Mouse (Mus musculus): ENCODE results near the gene Plekho1. TPM values are rescaled to one million over a fixed set of nuclear protein-coding genes. Genes with fewer than 3 reads are reported as not detected.
A peak's percentile ranks its signal among the peaks of the same experiment; 100 is the strongest.

The Plekho1 gene
- polyA plus RNA-seq, 1 experiment from 2014 or later: 26.1 TPM

GRCm38 (mm10) chr3:96017461-96017860 is 21.7 kb upstream of the Plekho1 start:
- no peak overlapping the region for H3K4me3 ChIP-seq (ENCODE audit: low read depth, low read length)
- DNase-seq (ENCODE audit: low spot score): no peak
- no peaks in the 10 kb centered on the region for H3K36me3 ChIP-seq (ENCODE audit: control insufficient read depth, insufficient read depth, low read length)
- ATAC-seq (ENCODE audit: low FRiP score, low TSS enrichment): peak; percentile 79
- H3K27me3 ChIP-seq (ENCODE audit: control insufficient read depth, insufficient read depth, low read length): no peaks in the 10 kb centered on the region
- WGBS: 55% methylated on average over 5 of the region's 5 CpGs
- H3K9ac ChIP-seq (ENCODE audit: low read length): no peak overlapping the region
- no peak for TF ChIP-seq EP300 (optimal IDR thresholded peaks at IDR 0.05)
- no peak for TF ChIP-seq CTCF (IDR thresholded peaks at IDR 0.05; ENCODE audit: low read depth)
- H3K9me3 ChIP-seq (ENCODE audit: control insufficient read depth, low read length): no peaks in the 10 kb centered on the region
- no peak overlapping the region for H3K27ac ChIP-seq (replicated peaks)
- no peaks in the 10 kb centered on the region for H3K4me1 ChIP-seq (replicated peaks; ENCODE audit: control insufficient read depth, insufficient read depth)
- H3K4me2 ChIP-seq (replicated peaks; ENCODE audit: low read depth): no peak overlapping the region

- Histone ChIP-seq H3K27me3 (ENCODE audit: control insufficient read depth, insufficient read depth, low read length) (no peaks in the 10 kb centered on the region), H3K36me3 (ENCODE audit: control insufficient read depth, insufficient read depth, low read length) (no peaks in the 10 kb centered on the region), H3K4me2 (replicated peaks; ENCODE audit: low read depth) (no peak overlapping the region), H3K4me1 (replicated peaks; ENCODE audit: control insufficient read depth, insufficient read depth) (no peaks in the 10 kb centered on the region), H3K27ac (replicated peaks) (no peak overlapping the region), H3K9ac (ENCODE audit: low read length) (no peak overlapping the region), H3K4me3 (ENCODE audit: low read depth, low read length) (no peak overlapping the region), H3K9me3 (ENCODE audit: control insufficient read depth, low read length) (no peaks in the 10 kb centered on the region)
- ATAC-seq (ENCODE audit: low FRiP score, low TSS enrichment) (peak; percentile 55; the same call in 1 of the 2 replicates), DNase-seq (ENCODE audit: low spot score) (no peak)
- 85% methylated on average over 2 of the region's 2 CpGs for WGBS
- no peak for TF ChIP-seq CTCF (IDR thresholded peaks at IDR 0.05; ENCODE audit: low read depth)
Measured at GRCm38 (mm10) chr3:96016257-96016889, 20.6 kb upstream of the Plekho1 start.

GRCm38 (mm10) chr3:96015681-96016080 is 19.9 kb upstream of the Plekho1 start:
- Histone ChIP-seq H3K4me2 (replicated peaks; ENCODE audit: low read depth) (no peak overlapping the region), H3K27ac (replicated peaks) (no peak overlapping the region), H3K9me3 (ENCODE audit: control insufficient read depth, low read length) (no peaks in the 10 kb centered on the region), H3K27me3 (ENCODE audit: control insufficient read depth, insufficient read depth, low read length) (no peaks in the 10 kb centered on the region), H3K36me3 (ENCODE audit: control insufficient read depth, insufficient read depth, low read length) (no peaks in the 10 kb centered on the region), H3K4me1 (replicated peaks; ENCODE audit: control insufficient read depth, insufficient read depth) (no peaks in the 10 kb centered on the region), H3K4me3 (ENCODE audit: low read depth, low read length) (no peak overlapping the region), H3K9ac (ENCODE audit: low read length) (no peak overlapping the region)
- DNase-seq (ENCODE audit: low spot score) (peak; percentile 28), ATAC-seq (ENCODE audit: low FRiP score, low TSS enrichment) (no peak)
- 61% methylated on average over 2 of the region's 2 CpGs for WGBS
- TF ChIP-seq CTCF (IDR thresholded peaks at IDR 0.05; ENCODE audit: low read depth) (no peak), EP300 (optimal IDR thresholded peaks at IDR 0.05) (no peak)

DNA sequence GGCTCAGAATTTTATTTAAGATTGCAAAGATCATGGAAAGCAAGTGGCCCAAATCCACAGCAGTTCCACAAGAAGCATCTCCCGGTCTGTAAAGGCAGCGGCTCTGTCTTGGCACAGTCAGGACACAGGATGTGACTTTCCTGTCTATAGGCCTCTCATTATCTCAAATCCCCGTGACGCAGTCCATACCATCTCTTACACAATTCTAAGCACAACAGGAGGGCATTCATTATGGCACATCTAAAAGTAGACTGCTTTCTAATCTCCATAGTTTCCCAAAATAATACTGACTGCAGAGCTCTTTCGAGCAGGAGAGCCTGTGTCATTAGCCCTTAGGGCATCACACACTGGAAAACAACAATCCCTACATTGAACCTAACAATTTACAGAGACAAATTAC is 17.0 kb upstream of the Plekho1 start:
- no peak for ATAC-seq (ENCODE audit: low FRiP score, low TSS enrichment)
- Histone ChIP-seq H3K4me2 (replicated peaks; ENCODE audit: low read depth) (no peak overlapping the region), H3K9ac (ENCODE audit: low read length) (no peak overlapping the region), H3K27me3 (ENCODE audit: control insufficient read depth, insufficient read depth, low read length) (no peaks in the 10 kb centered on the region), H3K27ac (replicated peaks) (no peak overlapping the region), H3K36me3 (ENCODE audit: control insufficient read depth, insufficient read depth, low read length) (no peaks in the 10 kb centered on the region), H3K9me3 (ENCODE audit: control insufficient read depth, low read length) (no peaks in the 10 kb centered on the region), H3K4me1 (replicated peaks; ENCODE audit: control insufficient read depth, insufficient read depth) (no peaks in the 10 kb centered on the region), H3K4me3 (ENCODE audit: low read depth, low read length) (no peak overlapping the region)
- WGBS: 63% methylated on average over 5 of the region's 5 CpGs
- no peak for TF ChIP-seq CTCF (IDR thresholded peaks at IDR 0.05; ENCODE audit: low read depth)
- no peak for DNase-seq (ENCODE audit: low spot score)

DNA sequence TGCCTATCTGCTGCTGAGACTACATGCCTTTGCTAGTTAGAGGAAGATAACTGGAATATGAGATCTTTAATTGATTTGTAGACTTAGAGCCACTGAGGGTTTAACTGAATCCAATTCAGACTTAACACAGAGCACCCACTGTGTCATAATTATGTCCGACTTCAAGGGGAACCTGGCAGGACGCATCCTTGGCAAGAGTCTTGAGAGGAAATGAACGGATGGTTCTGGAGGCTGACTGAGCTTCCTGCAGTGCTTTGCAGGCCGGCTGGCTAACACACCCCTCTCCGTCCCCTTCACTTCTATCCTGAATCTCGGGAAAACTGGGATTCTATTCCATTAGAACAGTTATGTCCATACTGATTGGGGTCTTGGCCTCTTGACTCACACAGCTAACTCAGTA is 12.7 kb upstream of the Plekho1 start:
- H3K27ac ChIP-seq (replicated peaks): no peak overlapping the region
- no peak overlapping the region for H3K4me2 ChIP-seq (replicated peaks; ENCODE audit: low read depth)
- no peak overlapping the region for H3K9ac ChIP-seq (ENCODE audit: low read length)
- TF ChIP-seq CTCF (IDR thresholded peaks at IDR 0.05; ENCODE audit: low read depth): no peak
- TF ChIP-seq EP300 (optimal IDR thresholded peaks at IDR 0.05): no peak
- ATAC-seq (ENCODE audit: low FRiP score, low TSS enrichment) (no peak), DNase-seq (ENCODE audit: low spot score) (no peak)
- no peaks in the 10 kb centered on the region for H3K27me3 ChIP-seq (ENCODE audit: control insufficient read depth, insufficient read depth, low read length)
- WGBS: 77% methylated on average over 6 of the region's 6 CpGs
- H3K4me1 ChIP-seq (replicated peaks; ENCODE audit: control insufficient read depth, insufficient read depth): no peaks in the 10 kb centered on the region
- no peak overlapping the region for H3K4me3 ChIP-seq (ENCODE audit: low read depth, low read length)
- H3K9me3 ChIP-seq (ENCODE audit: control insufficient read depth, low read length): no peaks in the 10 kb centered on the region
- H3K36me3 ChIP-seq (ENCODE audit: control insufficient read depth, insufficient read depth, low read length): no peaks in the 10 kb centered on the region

DNA sequence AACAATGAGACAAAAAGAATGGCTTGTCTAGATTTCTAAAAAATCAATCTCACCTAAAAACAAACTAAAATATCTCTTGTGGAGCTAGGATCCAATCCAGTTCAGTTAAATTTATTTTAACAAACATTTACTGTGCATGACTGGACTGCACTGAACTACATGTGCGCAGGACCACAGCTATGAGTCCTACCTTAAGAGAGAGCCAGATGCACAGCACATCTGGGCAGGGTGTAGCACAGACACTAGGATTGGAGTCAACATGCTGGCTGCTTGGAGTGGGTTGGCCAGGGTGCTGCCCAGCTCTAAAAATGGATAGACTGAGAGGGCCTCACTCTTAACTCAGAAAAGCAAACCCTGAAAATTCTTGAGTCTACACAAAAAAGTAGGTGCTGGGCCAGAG is 5.8 kb upstream of the Plekho1 start:
- H3K27ac ChIP-seq (replicated peaks): no peak overlapping the region
- no peak overlapping the region for H3K9ac ChIP-seq (ENCODE audit: low read length)
- no peak overlapping the region for H3K4me3 ChIP-seq (ENCODE audit: low read depth, low read length)
- no peaks in the 10 kb centered on the region for H3K27me3 ChIP-seq (ENCODE audit: control insufficient read depth, insufficient read depth, low read length)
- peaks cover 4% of the 10 kb centered on the region; the same call in 1 of the 2 replicates for H3K4me1 ChIP-seq (replicated peaks; ENCODE audit: control insufficient read depth, insufficient read depth)
- no peaks in the 10 kb centered on the region for H3K9me3 ChIP-seq (ENCODE audit: control insufficient read depth, low read length)
- DNase-seq (ENCODE audit: low spot score): no peak
- TF ChIP-seq CTCF (IDR thresholded peaks at IDR 0.05; ENCODE audit: low read depth) (no peak), EP300 (optimal IDR thresholded peaks at IDR 0.05) (no peak)
- no peaks in the 10 kb centered on the region for H3K36me3 ChIP-seq (ENCODE audit: control insufficient read depth, insufficient read depth, low read length)
- no peak overlapping the region for H3K4me2 ChIP-seq (replicated peaks; ENCODE audit: low read depth)
- no peak for ATAC-seq (ENCODE audit: low FRiP score, low TSS enrichment)
- WGBS: 85% methylated on average over 1 of the region's 1 CpGs
